Mouse (Mus musculus) G1E (cell line): ENCODE measurements at regions not wholly inside any gene's neighbourhood (a gene's known extent, or its start where the extent isn't known, plus 50 kb on each side); places are given as distances from the start of the nearest gene placed in this dataset.

Source experiments
- CTCF ChIP-seq: IDR thresholded peaks from 2 replicates; pipeline ENCODE4 v1.5.1; 2012; ENCODE audit warnings: low read depth, low read length, inconsistent platforms, mixed read lengths
- GATA1 ChIP-seq: IDR thresholded peaks from 2 replicates; pipeline ENCODE4 v1.6.1; 2012; ENCODE audit warnings: borderline replicate concordance, low read length, inconsistent platforms, mixed read lengths
- GATA2 ChIP-seq: IDR thresholded peaks from 2 replicates; pipeline ENCODE4 v1.6.1; 2012; ENCODE audit warnings: low read depth, low read length, inconsistent platforms, borderline replicate concordance
- POLR2AphosphoS5 ChIP-seq: IDR thresholded peaks from 2 replicates; pipeline ENCODE4 v1.6.1; 2012; ENCODE audit warnings: low read depth, low read length, inconsistent platforms; ENCODE audit not compliant: insufficient replicate concordance
- TAL1 ChIP-seq: conservative IDR thresholded peaks from 2 replicates; pipeline ENCODE4 v1.6.1; 2012; ENCODE audit warnings: low read depth, low read length, inconsistent platforms, mixed read lengths

DNA sequence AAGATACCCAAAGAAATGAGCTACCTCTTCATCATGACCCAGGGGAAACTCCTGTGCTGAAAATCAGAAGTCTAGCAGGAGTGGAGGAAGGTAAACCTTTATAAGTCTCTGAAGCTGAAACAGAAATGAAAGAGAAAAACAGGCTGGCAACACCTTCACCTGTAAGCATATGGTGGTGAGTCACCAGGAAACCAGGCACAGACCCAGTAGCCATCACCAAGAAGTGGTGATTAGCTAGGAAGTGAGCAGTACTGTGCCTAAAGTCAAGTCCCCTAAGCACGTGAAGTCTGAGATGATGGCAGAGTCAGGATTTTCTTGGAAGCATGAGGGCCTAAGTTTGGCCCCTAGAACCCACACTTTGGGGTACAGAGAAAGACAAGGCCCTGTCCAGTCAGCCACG is 480.3 kb upstream of the Hs6st1 start:
- no peak for TF ChIP-seq CTCF
- no peak for TF ChIP-seq GATA1
- TF ChIP-seq TAL1: no peak
- no peak for TF ChIP-seq GATA2
- no peak for TF ChIP-seq POLR2AphosphoS5
